Mouse (Mus musculus): ENCODE measurements at regions not wholly inside any gene's neighbourhood (a gene's known extent, or its start where the extent isn't known, plus 50 kb on each side); places are given as distances from the start of the nearest gene placed in this dataset.
"Not testable (repeated sequence)": the region's sequence is repeated elsewhere in the genome, so short reads cannot be mapped to it uniquely, and the experiment has no call there.

GRCm38 (mm10) chr19:35244188-35244587 is 322.0 kb downstream of the Kif20b start:
- ATAC-seq (replicated peaks; ENCODE audit: insufficient number of reproducible peaks, low FRiP score, low TSS enrichment, poor library complexity, severe bottlenecking), result no peak

DNA sequence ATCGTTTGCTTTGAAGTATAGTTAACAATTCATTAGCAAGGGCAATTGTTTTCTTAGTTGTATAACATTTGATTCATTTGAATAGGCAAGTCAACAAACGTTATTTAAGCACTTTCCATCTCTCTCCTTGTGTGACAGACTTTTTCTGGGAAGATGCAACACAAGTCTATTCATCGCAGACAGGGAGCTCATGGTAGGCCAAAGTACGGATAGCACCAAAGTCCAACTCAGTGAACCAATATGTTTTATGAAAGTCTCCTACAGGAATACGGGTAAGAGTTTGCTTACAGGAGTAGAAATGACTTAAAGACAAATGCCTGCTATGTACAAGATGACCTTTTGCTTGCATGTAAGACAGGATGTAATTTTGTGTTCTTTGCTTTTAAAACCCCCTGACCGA is 325.4 kb downstream of the Kif20b start:
- ATAC-seq (replicated peaks; ENCODE audit: insufficient number of reproducible peaks, low FRiP score, low TSS enrichment, poor library complexity, severe bottlenecking), result no peak

DNA sequence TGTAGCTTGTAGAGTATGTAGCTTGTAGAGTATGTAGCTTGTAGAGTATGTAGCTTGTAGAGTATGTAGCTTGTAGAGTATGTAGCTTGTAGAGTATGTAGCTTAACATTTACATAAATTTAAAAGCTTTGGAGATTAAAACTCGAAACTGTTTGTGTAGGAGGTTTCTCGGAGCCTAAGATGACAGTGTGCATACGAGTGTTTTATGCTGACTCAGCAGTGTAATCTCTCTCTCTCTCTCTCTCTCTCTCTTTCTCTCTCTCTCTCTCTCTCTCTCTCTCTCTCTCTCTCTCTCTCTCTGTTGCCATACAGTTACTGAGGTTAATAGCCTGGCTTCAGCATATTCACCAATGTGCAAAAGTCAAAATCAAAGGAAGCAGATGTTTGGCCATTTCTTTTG is 336.5 kb downstream of the Kif20b start:
- ATAC-seq (replicated peaks; ENCODE audit: insufficient number of reproducible peaks, low FRiP score, low TSS enrichment, poor library complexity, severe bottlenecking), result not testable (repeated sequence)

DNA sequence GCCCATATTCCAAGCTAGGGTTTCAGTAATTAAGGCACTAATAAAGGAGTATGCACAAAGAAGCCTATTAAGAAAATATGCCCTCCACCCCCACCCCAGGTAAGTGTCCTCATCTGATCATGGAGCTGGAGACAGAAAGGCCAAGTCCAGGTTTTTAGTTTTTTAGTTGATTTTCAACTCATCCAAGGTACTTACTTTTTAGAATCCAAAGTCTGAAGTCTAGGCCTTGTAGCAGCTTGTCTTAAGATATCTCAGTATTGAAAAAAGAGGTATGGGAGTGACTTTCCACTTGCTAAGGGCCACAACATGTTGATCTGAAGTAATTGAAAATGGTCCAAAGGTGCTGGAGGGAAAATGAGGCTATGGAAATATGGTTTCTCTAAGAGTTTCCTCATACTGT is 340.9 kb downstream of the Kif20b start:
- no peak for ATAC-seq (replicated peaks; ENCODE audit: insufficient number of reproducible peaks, low FRiP score, low TSS enrichment, poor library complexity, severe bottlenecking)

DNA sequence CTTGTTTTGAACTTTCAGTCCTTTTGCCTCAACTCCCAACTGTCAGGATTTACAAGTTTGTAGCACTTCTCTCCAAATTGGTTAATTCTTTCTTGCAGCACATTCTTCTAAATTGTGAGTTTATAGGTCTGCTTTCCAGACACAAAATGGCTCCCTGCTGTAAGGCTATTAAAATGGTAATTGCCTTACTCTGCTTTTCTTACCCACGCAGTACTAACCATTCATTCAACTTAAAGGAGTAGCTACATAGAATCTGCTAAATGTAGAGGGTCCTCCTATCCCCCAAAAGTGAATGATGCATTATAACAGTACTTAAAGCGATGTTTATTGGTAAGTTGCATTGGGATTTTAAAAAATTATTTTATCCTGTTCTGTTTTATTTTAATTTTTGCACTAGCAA is 356.2 kb downstream of the Kif20b start:
- ATAC-seq (replicated peaks; ENCODE audit: insufficient number of reproducible peaks, low FRiP score, low TSS enrichment, poor library complexity, severe bottlenecking), result no peak

GRCm38 (mm10) chr19:35282775-35283447 is 360.8 kb downstream of the Kif20b start:
- ATAC-seq (replicated peaks; ENCODE audit: insufficient number of reproducible peaks, low FRiP score, low TSS enrichment, poor library complexity, severe bottlenecking), result no peak

DNA sequence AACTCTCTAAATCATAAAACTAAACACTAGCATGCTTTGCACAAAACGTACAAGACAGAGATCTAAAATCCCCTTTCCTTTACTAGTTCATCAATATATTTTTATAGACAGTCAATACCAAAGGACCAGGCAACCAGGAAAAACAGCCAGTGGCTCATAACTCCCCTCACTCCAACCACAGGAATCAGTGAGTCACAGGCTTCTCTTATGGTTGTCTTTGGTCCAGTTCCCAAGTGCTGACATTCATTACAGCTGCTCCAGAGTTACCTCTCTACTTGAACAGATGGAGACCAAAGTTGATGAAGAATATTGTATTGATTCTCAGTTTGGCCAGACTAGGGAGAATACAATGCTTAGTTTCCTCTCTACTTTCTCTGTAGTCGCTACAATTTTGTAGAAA is 376.7 kb downstream of the Kif20b start:
- ATAC-seq (replicated peaks; ENCODE audit: insufficient number of reproducible peaks, low FRiP score, low TSS enrichment, poor library complexity, severe bottlenecking), result no peak

DNA sequence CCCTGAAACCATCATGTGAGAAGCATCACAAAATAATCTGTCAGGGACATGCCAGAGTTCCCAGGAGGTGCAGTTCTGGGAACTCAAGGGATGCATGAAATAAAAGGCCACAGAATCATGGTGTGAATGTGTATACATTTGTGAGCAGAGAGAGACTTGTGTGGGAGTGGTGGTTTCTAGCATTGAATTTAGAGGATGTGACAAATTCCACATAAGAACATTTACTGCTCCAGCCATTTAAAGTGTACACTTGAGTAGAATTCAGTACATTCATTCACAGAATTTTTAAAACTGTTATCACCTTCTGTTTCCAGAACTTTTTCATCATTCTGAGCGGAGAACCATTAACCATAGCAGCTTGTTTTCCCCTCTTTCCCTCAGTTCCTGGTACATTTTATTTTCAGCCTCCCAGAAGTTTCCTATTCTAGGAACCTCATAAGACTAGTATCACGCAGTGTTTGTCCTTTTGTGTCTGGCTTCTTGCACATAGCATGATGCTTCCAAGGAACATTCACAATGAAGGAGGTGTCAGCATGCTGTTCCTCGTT is 380.6 kb downstream of the Kif20b start:
- no peak for ATAC-seq (replicated peaks; ENCODE audit: insufficient number of reproducible peaks, low FRiP score, low TSS enrichment, poor library complexity, severe bottlenecking)

Measured in monocyte, adult 5-6 weeks (primary cell).